Mouse (Mus musculus): Measurements from ENCODE around the gene Myg1. TPM values are rescaled to one million over a fixed set of nuclear protein-coding genes. Genes with fewer than 3 reads are reported as not detected.

Gene Myg1
- polyA plus RNA-seq, 1 experiment from 2014 or later: 59.9 TPM

- no peaks in the 10 kb centered on the region for H3K36me3 ChIP-seq (ENCODE audit: control insufficient read depth, insufficient read depth, low read length)
- H3K4me1 ChIP-seq (ENCODE audit: control insufficient read depth in 2 of 2, insufficient read depth in 2 of 2, low read length in 2 of 2): peaks cover 17 to 27% of the 10 kb centered on the region in 2 experiments
- peak overlapping the region in 1 of 2 experiments; percentile 49; a peak in 1 of 4 replicates for H3K4me3 ChIP-seq (ENCODE audit: control insufficient read depth in 1 of 2, insufficient read depth in 1 of 2, low read depth in 1 of 2, low read length in 2 of 2)
- H3K4me2 ChIP-seq (ENCODE audit: low read length): peak overlapping the region; percentile 99
- peaks cover 44% of the 10 kb centered on the region for H3K27me3 ChIP-seq (ENCODE audit: control insufficient read depth, insufficient read depth, low read length)
- H3K27ac ChIP-seq (replicated peaks in 1 of 2; ENCODE audit: control insufficient read depth in 1 of 2, insufficient read depth in 1 of 2, low read depth in 2 of 2, low read length in 2 of 2): peak overlapping the region; percentile 69 to 75
- no peaks in the 10 kb centered on the region for H3K9me3 ChIP-seq (ENCODE audit: control insufficient read depth, low read length)
- H3K9ac ChIP-seq (ENCODE audit: low read length): peak overlapping the region; percentile 76; the same call in 1 of the 2 replicates
- ATAC-seq (ENCODE audit: insufficient number of reproducible peaks, insufficient read depth, low FRiP score, low read depth): no peak
- WGBS: 50% methylated on average over 16 of the region's 16 CpGs
Observed at GRCm38 (mm10) chr15:102356501-102357325, 25.2 kb downstream of the Myg1 start.

GRCm38 (mm10) chr15:102358126-102358525 lies 26.6 kb downstream of the Myg1 start:
- ATAC-seq (ENCODE audit: insufficient number of reproducible peaks, insufficient read depth, low FRiP score, low read depth): no peak
- Histone ChIP-seq H3K4me1 (ENCODE audit: control insufficient read depth in 2 of 2, insufficient read depth in 2 of 2, low read length in 2 of 2) (peaks cover 24 to 35% of the 10 kb centered on the region in 2 experiments), H3K9ac (ENCODE audit: low read length) (peak overlapping the region; percentile 41; the same call in 1 of the 2 replicates), H3K9me3 (ENCODE audit: control insufficient read depth, low read length) (no peaks in the 10 kb centered on the region), H3K27ac (replicated peaks in 1 of 2; ENCODE audit: control insufficient read depth in 1 of 2, insufficient read depth in 1 of 2, low read depth in 2 of 2, low read length in 2 of 2) (no peak overlapping the region), H3K27me3 (ENCODE audit: control insufficient read depth, insufficient read depth, low read length) (peaks cover 44% of the 10 kb centered on the region), H3K36me3 (ENCODE audit: control insufficient read depth, insufficient read depth, low read length) (no peaks in the 10 kb centered on the region), H3K4me2 (ENCODE audit: low read length) (peak overlapping the region; percentile 53), H3K4me3 (ENCODE audit: control insufficient read depth in 1 of 2, insufficient read depth in 1 of 2, low read depth in 1 of 2, low read length in 2 of 2) (peak overlapping the region; percentile 4 to 19; a peak in 2 of 4 replicates)
- WGBS: 3% methylated on average over 25 of the region's 25 CpGs

- no peak overlapping the region for H3K4me2 ChIP-seq (ENCODE audit: low read length)
Observed at GRCm38 (mm10) chr15:102358834-102359233, 27.3 kb downstream of the Myg1 start.

DNA sequence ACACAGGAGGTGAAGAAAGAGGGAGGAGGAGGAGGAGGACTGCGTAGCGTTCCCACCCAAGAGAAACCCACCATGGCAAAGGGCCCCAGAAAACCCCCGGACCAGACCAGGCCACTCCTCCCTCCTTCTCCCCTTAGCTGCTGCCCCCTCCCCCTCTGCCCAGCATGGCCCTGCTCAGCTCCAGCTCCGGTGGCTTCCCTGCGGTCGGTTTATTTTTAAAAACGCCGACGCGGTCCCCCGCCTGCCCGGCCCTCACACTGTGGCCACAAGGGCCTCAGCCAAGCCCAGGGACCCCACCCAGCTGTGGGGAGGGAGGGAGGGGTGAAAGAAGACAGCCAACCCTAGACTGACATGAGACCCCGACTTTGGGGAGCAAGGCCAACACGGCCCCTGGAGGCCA lies 31.1 kb downstream of the Myg1 start:
- WGBS: 4% methylated on average over 14 of the region's 14 CpGs
- peak overlapping the region; percentile 69 for H3K9ac ChIP-seq (ENCODE audit: low read length)
- peaks cover 36% of the 10 kb centered on the region for H3K27me3 ChIP-seq (ENCODE audit: control insufficient read depth, insufficient read depth, low read length)
- no peaks in the 10 kb centered on the region for H3K36me3 ChIP-seq (ENCODE audit: control insufficient read depth, insufficient read depth, low read length)
- no peak overlapping the region; a peak in 1 of 4 replicates for H3K27ac ChIP-seq (replicated peaks in 1 of 2; ENCODE audit: control insufficient read depth in 1 of 2, insufficient read depth in 1 of 2, low read depth in 2 of 2, low read length in 2 of 2)
- peak overlapping the region; percentile 58 for H3K4me2 ChIP-seq (ENCODE audit: low read length)
- peak overlapping the region in 1 of 2 experiments; percentile 13; a peak in 2 of 4 replicates for H3K4me3 ChIP-seq (ENCODE audit: control insufficient read depth in 1 of 2, insufficient read depth in 1 of 2, low read depth in 1 of 2, low read length in 2 of 2)
- H3K9me3 ChIP-seq (ENCODE audit: control insufficient read depth, low read length): no peaks in the 10 kb centered on the region
- peaks cover 18 to 22% of the 10 kb centered on the region in 2 experiments for H3K4me1 ChIP-seq (ENCODE audit: control insufficient read depth in 2 of 2, insufficient read depth in 2 of 2, low read length in 2 of 2)
- no peak for ATAC-seq (ENCODE audit: insufficient number of reproducible peaks, insufficient read depth, low FRiP score, low read depth)

More at GRCm38 (mm10) chr15:102358834-102359233, 27.3 kb downstream of the Myg1 start:
- Histone ChIP-seq H3K27ac (replicated peaks in 1 of 2; ENCODE audit: control insufficient read depth in 1 of 2, insufficient read depth in 1 of 2, low read depth in 2 of 2, low read length in 2 of 2) (no peak overlapping the region), H3K9me3 (ENCODE audit: control insufficient read depth, low read length) (no peaks in the 10 kb centered on the region), H3K36me3 (ENCODE audit: control insufficient read depth, insufficient read depth, low read length) (no peaks in the 10 kb centered on the region), H3K4me3 (ENCODE audit: control insufficient read depth in 1 of 2, insufficient read depth in 1 of 2, low read depth in 1 of 2, low read length in 2 of 2) (no peak overlapping the region), H3K4me1 (ENCODE audit: control insufficient read depth in 2 of 2, insufficient read depth in 2 of 2, low read length in 2 of 2) (peaks cover 24 to 35% of the 10 kb centered on the region in 2 experiments), H3K27me3 (ENCODE audit: control insufficient read depth, insufficient read depth, low read length) (peaks cover 44% of the 10 kb centered on the region), H3K9ac (ENCODE audit: low read length) (no peak overlapping the region; the same call in 1 of the 2 replicates)
- ATAC-seq (ENCODE audit: insufficient number of reproducible peaks, insufficient read depth, low FRiP score, low read depth): no peak
- WGBS: 15% methylated on average over 5 of the region's 5 CpGs

GRCm38 (mm10) chr15:102364678-102365077 lies 33.2 kb downstream of the Myg1 start:
- no peak overlapping the region for H3K4me2 ChIP-seq (ENCODE audit: low read length)
- peaks cover 8 to 12% of the 10 kb centered on the region in 2 experiments for H3K4me1 ChIP-seq (ENCODE audit: control insufficient read depth in 2 of 2, insufficient read depth in 2 of 2, low read length in 2 of 2)
- ATAC-seq (ENCODE audit: insufficient number of reproducible peaks, insufficient read depth, low FRiP score, low read depth): no peak
- peaks cover 16% of the 10 kb centered on the region; the same call in 1 of the 2 replicates for H3K27me3 ChIP-seq (ENCODE audit: control insufficient read depth, insufficient read depth, low read length)
- no peak overlapping the region for H3K9ac ChIP-seq (ENCODE audit: low read length)
- no peaks in the 10 kb centered on the region for H3K9me3 ChIP-seq (ENCODE audit: control insufficient read depth, low read length)
- H3K4me3 ChIP-seq (ENCODE audit: control insufficient read depth in 1 of 2, insufficient read depth in 1 of 2, low read depth in 1 of 2, low read length in 2 of 2): no peak overlapping the region
- no peak overlapping the region for H3K27ac ChIP-seq (replicated peaks in 1 of 2; ENCODE audit: control insufficient read depth in 1 of 2, insufficient read depth in 1 of 2, low read depth in 2 of 2, low read length in 2 of 2)
- no peaks in the 10 kb centered on the region for H3K36me3 ChIP-seq (ENCODE audit: control insufficient read depth, insufficient read depth, low read length)
- 92% methylated on average over 1 of the region's 1 CpGs for WGBS

DNA sequence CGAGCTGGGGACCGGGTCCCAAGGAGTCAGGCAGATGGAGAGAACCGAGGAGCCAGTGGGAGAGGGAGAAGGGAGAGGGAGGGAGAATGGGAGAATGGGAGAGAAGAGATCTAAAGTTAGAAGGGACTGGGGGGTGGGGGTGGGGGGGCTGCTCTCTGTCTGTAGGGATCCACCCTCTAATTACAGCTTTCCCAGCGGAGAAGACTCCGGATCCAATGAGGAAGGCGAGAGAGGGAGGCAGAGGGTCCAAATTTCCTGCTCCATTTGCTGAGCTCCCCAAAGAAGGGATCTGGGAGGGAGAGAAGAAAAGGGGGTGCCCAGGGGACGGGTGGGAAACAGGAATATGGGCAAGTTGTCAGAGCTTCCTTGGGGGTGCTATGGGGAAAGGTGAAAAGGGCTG lies 34.7 kb downstream of the Myg1 start:
- WGBS: 9% methylated on average over 7 of the region's 7 CpGs
- ATAC-seq (ENCODE audit: insufficient number of reproducible peaks, insufficient read depth, low FRiP score, low read depth): no peak
- Histone ChIP-seq H3K9me3 (ENCODE audit: control insufficient read depth, low read length) (no peaks in the 10 kb centered on the region), H3K4me2 (ENCODE audit: low read length) (peak overlapping the region; percentile 57), H3K27me3 (ENCODE audit: control insufficient read depth, insufficient read depth, low read length) (peaks cover 13% of the 10 kb centered on the region; the same call in 1 of the 2 replicates), H3K4me1 (ENCODE audit: control insufficient read depth in 2 of 2, insufficient read depth in 2 of 2, low read length in 2 of 2) (peaks cover 19 to 23% of the 10 kb centered on the region in 2 experiments), H3K4me3 (ENCODE audit: control insufficient read depth in 1 of 2, insufficient read depth in 1 of 2, low read depth in 1 of 2, low read length in 2 of 2) (peak overlapping the region in 1 of 2 experiments; percentile 11; a peak in 1 of 4 replicates), H3K36me3 (ENCODE audit: control insufficient read depth, insufficient read depth, low read length) (no peaks in the 10 kb centered on the region), H3K27ac (replicated peaks in 1 of 2; ENCODE audit: control insufficient read depth in 1 of 2, insufficient read depth in 1 of 2, low read depth in 2 of 2, low read length in 2 of 2) (no peak overlapping the region), H3K9ac (ENCODE audit: low read length) (peak overlapping the region; percentile 7; the same call in 1 of the 2 replicates)

DNA sequence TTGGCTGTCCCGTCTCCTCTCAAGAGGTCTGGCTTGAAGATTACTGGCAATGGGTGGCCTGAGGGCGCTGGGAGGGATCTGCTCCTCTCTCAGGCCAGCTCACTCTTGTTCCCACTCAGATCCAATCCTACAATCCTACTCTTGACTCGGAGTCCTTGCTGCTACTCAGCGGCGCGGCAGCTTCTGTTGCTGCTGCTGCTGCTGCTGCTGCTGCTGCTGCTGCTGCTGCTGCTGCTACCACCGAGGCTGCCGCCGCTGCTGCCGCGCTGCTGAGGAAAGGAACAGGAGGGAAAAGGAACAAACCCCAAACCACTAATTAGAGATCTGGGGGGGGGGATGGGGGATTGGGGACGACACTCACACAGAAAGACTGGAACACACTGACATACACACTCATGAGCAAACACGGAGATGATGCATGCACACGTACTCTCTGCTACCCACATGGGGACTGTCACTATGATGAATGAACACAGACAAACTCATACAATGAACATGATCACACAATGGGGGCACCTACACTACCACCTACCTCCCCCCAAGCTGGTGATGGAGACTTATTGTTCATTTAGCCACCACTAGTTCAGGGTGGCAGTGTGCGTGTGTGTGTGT lies 35.3 kb downstream of the Myg1 start, which contains the start of gene Sp7:
Gene Sp7, minus strand, starts transcription at position 450 of the 612 bp plus-strand sequence.
- 7% methylated on average over 15 of the region's 15 CpGs for WGBS
- H3K27me3 ChIP-seq (ENCODE audit: control insufficient read depth, insufficient read depth, low read length): peaks cover 13% of the 10 kb centered on the region; the same call in 1 of the 2 replicates
- peaks cover 19 to 23% of the 10 kb centered on the region in 2 experiments for H3K4me1 ChIP-seq (ENCODE audit: control insufficient read depth in 2 of 2, insufficient read depth in 2 of 2, low read length in 2 of 2)
- H3K4me2 ChIP-seq (ENCODE audit: low read length): peak within 1 kb of the TSS; percentile 57
- H3K27ac ChIP-seq (replicated peaks in 1 of 2; ENCODE audit: control insufficient read depth in 1 of 2, insufficient read depth in 1 of 2, low read depth in 2 of 2, low read length in 2 of 2): no peak within 1 kb of the TSS
- H3K4me3 ChIP-seq (ENCODE audit: control insufficient read depth in 1 of 2, insufficient read depth in 1 of 2, low read depth in 1 of 2, low read length in 2 of 2): peak within 1 kb of the TSS; percentile 11 to 22
- H3K36me3 ChIP-seq (ENCODE audit: control insufficient read depth, insufficient read depth, low read length): no peaks in the 10 kb centered on the region
- H3K9me3 ChIP-seq (ENCODE audit: control insufficient read depth, low read length): no peaks in the 10 kb centered on the region
- no peak for ATAC-seq (ENCODE audit: insufficient number of reproducible peaks, insufficient read depth, low FRiP score, low read depth)
- H3K9ac ChIP-seq (ENCODE audit: low read length): peak within 1 kb of the TSS; percentile 7; the same call in 1 of the 2 replicates

Data from heart, embryonic 14.5 days (tissue).